9 mouse cellular contexts compared by ENCODE assay signal in genomic region chr4:46854686-46855385, GRCm38 (mm10).
A peak's percentile ranks its signal among the peaks of the same experiment; 100 is the strongest.
DNase-seq lines count a peak whose midpoint lies in the region; ATAC-seq and TF ChIP-seq lines count a peak whose summit lies in the region.
"Had no signal": no experiment of that assay in that cellular context is flagged by ENCODE, and none has a peak within 500 bp of the region (broad histone marks: within the 10 kb centered on the region; RNA-seq: fewer than 3 reads in every experiment).

No protein-coding gene starts in this region.

- H3K4me3 ChIP-seq in embryonic facial prominence, embryonic 11.5 days (ENCODE audit: low read depth, low read length) = no peak overlapping the region
- peak overlapping the region; percentile 64 for H3K4me3 ChIP-seq in liver, postnatal 0 days (ENCODE audit: low read depth, low read length)
- H3K4me3 ChIP-seq: lung, embryonic 15.5 days had no signal

- WGBS in embryonic facial prominence, embryonic 11.5 days = 68% methylated on average over 23 of the region's 23 CpGs
- WGBS in liver, postnatal 0 days (ENCODE audit: insufficient replicate concordance) = 60% methylated on average over 23 of the region's 23 CpGs

- H3K9me3 ChIP-seq in embryonic facial prominence, embryonic 11.5 days (replicated peaks; ENCODE audit: control insufficient read depth, low read length) = no peaks in the 10 kb centered on the region
- peaks cover 3% of the 10 kb centered on the region; the same call in 1 of the 2 replicates for H3K9me3 ChIP-seq in liver, postnatal 0 days (ENCODE audit: low read length)
- H3K9me3 ChIP-seq: lung, embryonic 15.5 days had no signal

- intact Hi-C loops in heart, postnatal 14 days (cut with DNase I) = no loop called here

- peak; percentile 51 for DNase-seq in layer of hippocampus, adult 11-12 months (ENCODE audit: low spot score)
- no peak for DNase-seq in layer of hippocampus, adult 9-10 months (ENCODE audit: low spot score)
- no peak for DNase-seq in embryonic facial prominence, embryonic 11.5 days (ENCODE audit: low spot score)
- peak; percentile 30 for DNase-seq in kidney, postnatal 10 days
- peak; percentile 54 for DNase-seq in liver, postnatal 0 days
- DNase-seq in heart, postnatal 14 days = no peak

- H3K27ac ChIP-seq in embryonic facial prominence, embryonic 11.5 days (replicated peaks; ENCODE audit: low read depth, low read length) = no peak overlapping the region
- peak overlapping the region; percentile 75 for H3K27ac ChIP-seq in liver, postnatal 0 days (ENCODE audit: low read depth)
- H3K27ac ChIP-seq: lung, embryonic 15.5 days had no signal

- no peak overlapping the region for H3K4me2 ChIP-seq in embryonic facial prominence, embryonic 11.5 days (ENCODE audit: low read depth, low read length)
- H3K4me2 ChIP-seq in liver, postnatal 0 days (ENCODE audit: low read depth, low read length) = peak overlapping the region; percentile 68
- H3K4me2 ChIP-seq: lung, embryonic 15.5 days had no signal

- H3K36me3 ChIP-seq in embryonic facial prominence, embryonic 11.5 days (replicated peaks; ENCODE audit: control insufficient read depth, insufficient read depth, low read depth, low read length) = no peaks in the 10 kb centered on the region
- no peaks in the 10 kb centered on the region; the same call in 1 of the 2 replicates for H3K36me3 ChIP-seq in liver, postnatal 0 days (replicated peaks; ENCODE audit: insufficient read depth, low read length)
- H3K36me3 ChIP-seq: lung, embryonic 15.5 days had no signal

- H3K4me1 ChIP-seq in embryonic facial prominence, embryonic 11.5 days (ENCODE audit: control insufficient read depth, insufficient read depth, low read length) = no peaks in the 10 kb centered on the region
- H3K4me1 ChIP-seq in liver, postnatal 0 days (ENCODE audit: insufficient read depth) = peaks cover 11% of the 10 kb centered on the region

- ATAC-seq in embryonic facial prominence, embryonic 11.5 days (replicated peaks; ENCODE audit: insufficient number of reproducible peaks, low FRiP score, low TSS enrichment, low read depth) = no peak
- ATAC-seq in liver, postnatal 0 days = 0 out of 2 replicates have a peak, but pooled peaks have one; percentile 11
- no peak for ATAC-seq in megakaryocyte progenitor cell, adult 5-6 weeks (replicated peaks; ENCODE audit: poor library complexity)
- no peak for ATAC-seq in activated CD4-positive, CD25-positive, alpha-beta regulatory T cell, adult 4 months

- no peaks in the 10 kb centered on the region for H3K27me3 ChIP-seq in embryonic facial prominence, embryonic 11.5 days (ENCODE audit: control insufficient read depth, insufficient read depth, low read length)
- no peaks in the 10 kb centered on the region for H3K27me3 ChIP-seq in liver, postnatal 0 days (ENCODE audit: insufficient read depth, low read length)
- H3K27me3 ChIP-seq: lung, embryonic 15.5 days had no signal

- peak; percentile 37 for TF ChIP-seq CTCF in liver, postnatal 0 days (IDR thresholded peaks at IDR 0.05; ENCODE audit: low read depth)

- peak overlapping the region; percentile 13; the same call in 1 of the 2 replicates for H3K9ac ChIP-seq in embryonic facial prominence, embryonic 11.5 days (replicated peaks; ENCODE audit: low read length)
- H3K9ac ChIP-seq in liver, postnatal 0 days (replicated peaks) = peak overlapping the region; percentile 78
- H3K9ac ChIP-seq: lung, embryonic 15.5 days had no signal

- no peak for TF ChIP-seq EP300 in liver, postnatal 0 days (IDR thresholded peaks at IDR 0.05; ENCODE audit: low read depth)

Comparison
In these comparisons a context has a peak if more than half of its experiments do, and no peak if none do; other contexts are left out.
1. DNase-seq: peak in layer of hippocampus, adult 11-12 months (single experiment), kidney, postnatal 10 days (single experiment) and liver, postnatal 0 days (single experiment); none in layer of hippocampus, adult 9-10 months (single experiment), embryonic facial prominence, embryonic 11.5 days (single experiment) and heart, postnatal 14 days (0 of 2).